Mouse (Mus musculus) common myeloid progenitor, adult 5-6 weeks (primary cell): ENCODE measurements around the gene Cdc40. TPM values are rescaled to one million over a fixed set of nuclear protein-coding genes. Genes with fewer than 3 reads are reported as not detected.

ENCODE experiments used
- ATAC-seq: replicated peaks from 2 replicates; pipeline ENCODE4 v1.8.0; 2016; ENCODE audit warnings: low read depth, mild to moderate bottlenecking, moderate TSS enrichment, inconsistent platforms; ENCODE audit not compliant: poor library complexity, severe bottlenecking
- total RNA-seq: library from RNA; stranded (forward); fragments of 200-1000, 187-1606 nt; gene quantifications from 2 replicates; pipeline ENCODE4 v1.2.3, GENCODE M21; 2017

Cdc40 gene
- total RNA-seq, 1 experiment from 2014 or later, result 41.3 TPM

- no peak for ATAC-seq
These were observed 92.7 kb downstream of the Cdc40 start for GRCm38 (mm10) chr10:40790406-40790805.

Other genes with a start within 250 kb of the Cdc40 start
- gene Mettl24, start 200.0 kb downstream of the Cdc40 start, total RNA-seq, result not detected in 2 replicates
- not detected in 2 replicates for gene Wasf1, start 164 bp upstream of the Cdc40 start, total RNA-seq
- not detected in 2 replicates for gene Gpr6, start 189.0 kb upstream of the Cdc40 start, total RNA-seq